Mouse (Mus musculus) embryonic facial prominence, embryonic 12.5 days (tissue): ENCODE data around the gene Nell2. TPM values are rescaled to one million over a fixed set of nuclear protein-coding genes. Genes with fewer than 3 reads are reported as not detected.

ENCODE experiments used
- ATAC-seq: fragments of 200-750 bp; cut with Nextera tagmentation; 2 replicates; pipeline ENCODE4 v1.8.0; 2017; ENCODE audit not compliant: insufficient number of reproducible peaks, insufficient read depth, low FRiP score, low TSS enrichment
- H3K27ac ChIP-seq: fragments of 300-500 bp; sonication (generic); 2 replicates; pipeline ENCODE4 v1.5.1; 2016; ENCODE audit warnings: mild to moderate bottlenecking
- H3K27me3 ChIP-seq: fragments of 300-500 bp; sonication (generic); 2 replicates; pipeline ENCODE4 v1.6.1; 2016; ENCODE audit warnings: mild to moderate bottlenecking, moderate library complexity
- H3K36me3 ChIP-seq: fragments of 300-500 bp; sonication (generic); 2 replicates; pipeline ENCODE4 v1.6.1; 2016; ENCODE audit warnings: mild to moderate bottlenecking
- H3K4me1 ChIP-seq: fragments of 300-500 bp; sonication (generic); 2 replicates; pipeline ENCODE4 v1.6.1; 2016
- H3K4me2 ChIP-seq: fragments of 300-500 bp; sonication (generic); replicated peaks from 2 replicates; pipeline ENCODE4 v1.6.1; 2016; ENCODE audit warnings: mild to moderate bottlenecking, moderate library complexity
- H3K4me3 ChIP-seq: fragments of 300-500 bp; sonication (generic); 2 replicates; pipeline ENCODE4 v1.5.1; 2016; ENCODE audit warnings: mild to moderate bottlenecking
- H3K9ac ChIP-seq: fragments of 300-500 bp; sonication (generic); 2 replicates; pipeline ENCODE4 v1.6.1; 2016; ENCODE audit warnings: mild to moderate bottlenecking, moderate library complexity
- H3K9me3 ChIP-seq: fragments of 300-500 bp; sonication (generic); 2 replicates; pipeline ENCODE4 v1.6.1; 2016; ENCODE audit warnings: mild to moderate bottlenecking, moderate library complexity
- WGBS: fragments of 180-500 bp; shearing (Covaris S2); methylation state at CpG from one replicate; pipeline ENCODE4 v1.1.7; 2016; 5-methylcytosine and 5-hydroxymethylcytosine counted together
- polyA plus RNA-seq: library from polyadenylated mRNA; unstranded; fragments of >200 nt; fragmentation: Nextera tagmentation; extraction: Ambion mirVana; gene quantifications from 2 replicates; pipeline ENCODE4 v1.2.1, GENCODE M21; 2016

Gene Nell2
- polyA plus RNA-seq, 1 experiment from 2014 or later = 23.9 TPM

GRCm38 (mm10) chr15:95411949-95412741, 116.2 kb downstream of the Nell2 start:
- Histone ChIP-seq H3K4me2 (no peak overlapping the region), H3K4me1 (peaks cover 6% of the 10 kb centered on the region; the same call in 1 of the 2 replicates), H3K9me3 (no peaks in the 10 kb centered on the region), H3K9ac (no peak overlapping the region), H3K36me3 (no peaks in the 10 kb centered on the region), H3K27me3 (no peaks in the 10 kb centered on the region), H3K4me3 (no peak overlapping the region), H3K27ac (no peak overlapping the region)
- ATAC-seq = 0 out of 2 replicates have a peak, but pooled peaks have one; percentile 28
- WGBS = 34% methylated on average over 5 of the region's 5 CpGs

DNA sequence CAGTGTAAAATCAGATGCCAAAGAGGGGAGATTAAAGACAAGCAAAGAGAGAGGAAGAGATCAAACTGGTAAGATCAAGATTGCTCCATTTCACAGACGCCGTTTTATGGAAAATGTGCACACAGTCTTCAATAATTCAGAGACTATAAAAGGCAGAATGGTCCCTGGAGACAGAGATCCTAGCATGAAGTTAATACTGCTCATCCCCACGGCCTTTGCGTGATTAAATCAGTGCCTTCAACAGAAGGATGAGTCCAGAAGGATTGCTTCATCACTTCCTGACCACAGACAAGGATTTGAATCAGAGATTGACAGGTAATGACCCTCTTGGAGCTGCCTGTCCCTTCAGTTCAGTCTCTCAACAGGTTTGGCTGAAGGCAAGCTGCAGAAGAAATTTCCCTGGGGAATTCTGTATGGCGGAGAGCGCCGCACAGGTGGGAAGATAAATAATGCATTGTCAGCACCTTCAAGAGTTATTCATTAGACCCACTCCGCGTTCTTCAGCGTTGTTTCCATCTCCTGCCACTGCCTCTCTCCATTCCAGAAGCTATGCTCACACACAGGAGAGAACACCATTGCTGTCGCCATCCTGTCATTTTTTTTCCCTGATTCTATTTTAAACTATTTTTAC, 118.0 kb downstream of the Nell2 start:
- Histone ChIP-seq H3K4me1 (peaks cover 6% of the 10 kb centered on the region; the same call in 1 of the 2 replicates), H3K27ac (no peak overlapping the region), H3K4me2 (no peak overlapping the region), H3K4me3 (no peak overlapping the region), H3K27me3 (no peaks in the 10 kb centered on the region), H3K9ac (no peak overlapping the region), H3K36me3 (no peaks in the 10 kb centered on the region), H3K9me3 (no peaks in the 10 kb centered on the region)
- WGBS = 88% methylated on average over 11 of the region's 11 CpGs
- no peak for ATAC-seq

GRCm38 (mm10) chr15:95390347-95390746, 138.0 kb downstream of the Nell2 start:
- H3K36me3 ChIP-seq = no peaks in the 10 kb centered on the region
- H3K9me3 ChIP-seq = no peaks in the 10 kb centered on the region
- H3K4me2 ChIP-seq = no peak overlapping the region
- H3K27ac ChIP-seq = no peak overlapping the region
- no peak overlapping the region for H3K4me3 ChIP-seq
- H3K27me3 ChIP-seq = no peaks in the 10 kb centered on the region
- no peak for ATAC-seq
- WGBS = 92% methylated on average over 5 of the region's 5 CpGs
- H3K4me1 ChIP-seq = no peaks in the 10 kb centered on the region
- H3K9ac ChIP-seq = no peak overlapping the region

GRCm38 (mm10) chr15:95388950-95389349, 139.4 kb downstream of the Nell2 start:
- no peaks in the 10 kb centered on the region for H3K27me3 ChIP-seq
- H3K4me2 ChIP-seq = no peak overlapping the region
- H3K9me3 ChIP-seq = no peaks in the 10 kb centered on the region
- no peak overlapping the region for H3K27ac ChIP-seq
- no peaks in the 10 kb centered on the region for H3K4me1 ChIP-seq
- no peak overlapping the region for H3K9ac ChIP-seq
- WGBS = 76% methylated on average over 4 of the region's 4 CpGs
- no peaks in the 10 kb centered on the region for H3K36me3 ChIP-seq
- no peak overlapping the region for H3K4me3 ChIP-seq
- no peak for ATAC-seq

DNA sequence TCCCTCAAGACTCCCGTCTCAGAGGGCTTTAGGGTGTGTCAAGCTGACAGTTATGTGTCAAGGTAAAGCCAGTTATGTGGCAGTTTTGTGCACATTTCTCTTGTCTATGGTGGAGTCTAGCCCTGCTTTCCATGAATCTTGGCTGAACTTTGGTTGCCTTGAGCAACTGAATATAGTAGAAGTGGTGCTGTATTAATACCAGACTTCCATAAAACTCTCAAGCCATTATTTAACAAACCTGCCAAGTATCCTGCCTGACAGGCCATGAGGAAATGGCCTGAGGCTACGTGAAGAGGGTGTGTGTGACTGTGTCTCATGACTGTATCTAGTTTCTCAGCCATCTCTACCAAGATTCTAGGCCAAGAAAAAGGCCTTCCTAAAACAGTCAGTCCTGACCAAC, 147.5 kb downstream of the Nell2 start:
- WGBS = 57% methylated on average over 2 of the region's 2 CpGs
- H3K27ac ChIP-seq = no peak overlapping the region
- H3K27me3 ChIP-seq = no peaks in the 10 kb centered on the region
- no peak overlapping the region for H3K4me2 ChIP-seq
- no peaks in the 10 kb centered on the region for H3K4me1 ChIP-seq
- no peaks in the 10 kb centered on the region for H3K9me3 ChIP-seq
- no peaks in the 10 kb centered on the region for H3K36me3 ChIP-seq
- ATAC-seq = no peak
- no peak overlapping the region for H3K9ac ChIP-seq
- H3K4me3 ChIP-seq = no peak overlapping the region

DNA sequence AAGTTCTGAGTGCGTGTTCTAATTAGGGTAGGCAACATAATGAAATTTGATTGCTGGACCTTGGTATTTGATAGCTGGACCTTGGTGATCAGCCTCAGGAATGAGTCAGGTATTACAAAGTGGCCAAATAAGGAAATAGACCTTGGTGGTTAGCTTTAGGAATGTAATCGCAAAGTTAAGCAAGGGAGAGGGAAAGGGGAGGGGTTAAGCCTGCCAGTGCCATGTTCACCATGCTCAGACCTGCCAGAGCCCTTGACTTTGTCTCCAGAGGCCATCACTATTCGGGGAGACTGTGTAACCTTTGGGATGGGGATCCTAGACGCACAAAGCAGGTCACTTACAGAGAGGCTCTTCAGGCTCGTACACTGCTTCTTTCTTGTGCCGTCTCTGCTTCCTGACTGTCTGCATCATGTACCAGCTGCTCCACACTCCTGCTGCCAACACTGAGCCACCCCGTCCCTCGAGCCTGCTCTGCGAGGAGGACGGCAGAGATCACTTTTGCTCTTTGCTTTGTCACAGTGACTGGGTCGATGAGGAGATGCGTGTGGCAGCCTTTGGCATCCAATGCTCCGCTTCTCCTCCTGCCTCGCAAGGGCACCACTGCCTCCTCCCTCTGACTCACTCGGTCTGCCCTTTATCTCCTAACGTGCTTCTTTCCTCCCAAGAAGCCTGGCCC, 157.5 kb downstream of the Nell2 start:
- H3K27ac ChIP-seq = no peak overlapping the region
- no peaks in the 10 kb centered on the region for H3K4me1 ChIP-seq
- ATAC-seq = no peak
- H3K9me3 ChIP-seq = no peaks in the 10 kb centered on the region
- no peaks in the 10 kb centered on the region for H3K27me3 ChIP-seq
- H3K4me2 ChIP-seq = no peak overlapping the region
- no peak overlapping the region for H3K9ac ChIP-seq
- no peak overlapping the region for H3K4me3 ChIP-seq
- no peaks in the 10 kb centered on the region for H3K36me3 ChIP-seq
- WGBS = 78% methylated on average over 16 of the region's 16 CpGs

GRCm38 (mm10) chr15:95368185-95368584, 160.2 kb downstream of the Nell2 start:
- no peak overlapping the region for H3K27ac ChIP-seq
- H3K9ac ChIP-seq = no peak overlapping the region
- H3K4me3 ChIP-seq = no peak overlapping the region
- H3K9me3 ChIP-seq = no peaks in the 10 kb centered on the region
- no peaks in the 10 kb centered on the region for H3K36me3 ChIP-seq
- no peaks in the 10 kb centered on the region for H3K4me1 ChIP-seq
- WGBS = 88% methylated on average over 10 of the region's 10 CpGs
- no peak overlapping the region for H3K4me2 ChIP-seq
- ATAC-seq = no peak
- no peaks in the 10 kb centered on the region for H3K27me3 ChIP-seq

- no peaks in the 10 kb centered on the region for H3K27me3 ChIP-seq
- no peak overlapping the region for H3K9ac ChIP-seq
- H3K36me3 ChIP-seq = no peaks in the 10 kb centered on the region
- no peak overlapping the region for H3K4me3 ChIP-seq
- H3K9me3 ChIP-seq = no peaks in the 10 kb centered on the region
- no peak for ATAC-seq
- no peak overlapping the region for H3K27ac ChIP-seq
- 55% methylated on average over 3 of the region's 3 CpGs for WGBS
- H3K4me1 ChIP-seq = no peaks in the 10 kb centered on the region
- no peak overlapping the region for H3K4me2 ChIP-seq
Measured at GRCm38 (mm10) chr15:95366506-95366905, 161.9 kb downstream of the Nell2 start.

- no peaks in the 10 kb centered on the region for H3K9me3 ChIP-seq
- 86% methylated on average over 1 of the region's 1 CpGs for WGBS
- H3K4me1 ChIP-seq = no peaks in the 10 kb centered on the region
- H3K36me3 ChIP-seq = no peaks in the 10 kb centered on the region
- ATAC-seq = no peak
- H3K27ac ChIP-seq = no peak overlapping the region
- no peak overlapping the region for H3K4me2 ChIP-seq
- no peaks in the 10 kb centered on the region for H3K27me3 ChIP-seq
- H3K9ac ChIP-seq = no peak overlapping the region
- no peak overlapping the region for H3K4me3 ChIP-seq
Measured at GRCm38 (mm10) chr15:95354806-95355205, 173.6 kb downstream of the Nell2 start.

DNA sequence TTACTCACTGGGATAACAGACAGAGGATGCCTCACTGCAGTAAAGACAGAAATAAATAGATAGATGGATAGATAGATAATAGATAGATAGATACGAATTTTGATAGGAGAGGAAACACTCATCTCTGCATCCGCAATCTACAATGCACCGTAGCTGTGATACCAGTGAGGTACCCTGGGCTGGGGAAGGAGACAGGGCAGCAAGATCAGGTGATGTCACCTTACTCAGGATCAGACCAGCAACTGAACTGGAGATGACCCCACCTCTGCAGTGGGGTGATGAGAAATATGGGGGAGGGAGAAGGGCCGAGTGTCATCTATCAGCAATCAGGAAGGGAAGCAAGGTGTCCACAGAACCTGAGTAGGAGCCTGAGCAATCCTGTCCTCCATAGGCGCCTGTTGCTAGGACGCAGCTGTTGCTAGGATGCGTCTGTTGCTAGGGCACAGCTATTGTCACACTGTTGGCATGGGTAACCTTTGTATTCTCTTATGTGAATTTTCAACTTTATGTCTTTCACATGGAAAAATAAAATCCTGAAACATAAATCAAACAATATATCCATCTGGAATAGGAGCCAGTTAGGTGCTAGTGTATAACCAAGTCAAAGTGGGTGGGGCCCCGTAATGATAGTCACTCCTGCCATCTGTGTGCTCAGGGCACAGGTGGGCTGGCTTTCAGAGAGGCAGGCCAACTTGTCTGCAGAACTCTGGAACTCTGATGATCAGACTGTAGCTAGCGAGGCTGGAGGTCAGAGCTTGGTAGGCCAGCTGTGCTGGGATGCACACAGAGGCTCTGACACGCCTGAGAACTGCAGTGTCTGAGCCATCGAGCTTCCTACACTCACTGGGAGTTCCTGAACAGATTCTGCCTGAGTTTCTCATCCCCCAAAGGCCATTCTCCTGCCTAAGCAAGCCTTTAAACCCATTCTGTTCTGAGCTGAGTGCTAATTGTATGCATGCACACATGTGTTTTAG, 193.7 kb downstream of the Nell2 start:
- Histone ChIP-seq H3K4me1 (no peaks in the 10 kb centered on the region), H3K4me2 (no peak overlapping the region), H3K27ac (no peak overlapping the region), H3K9me3 (no peaks in the 10 kb centered on the region), H3K27me3 (no peaks in the 10 kb centered on the region), H3K36me3 (no peaks in the 10 kb centered on the region), H3K4me3 (no peak overlapping the region), H3K9ac (no peak overlapping the region)
- WGBS = 85% methylated on average over 11 of the region's 11 CpGs
- no peak for ATAC-seq

- no peaks in the 10 kb centered on the region for H3K9me3 ChIP-seq
- no peak overlapping the region for H3K27ac ChIP-seq
- no peaks in the 10 kb centered on the region for H3K27me3 ChIP-seq
- H3K4me1 ChIP-seq = no peaks in the 10 kb centered on the region
- no peaks in the 10 kb centered on the region for H3K36me3 ChIP-seq
- WGBS = 75% methylated on average over 4 of the region's 4 CpGs
- H3K4me2 ChIP-seq = no peak overlapping the region
- no peak overlapping the region for H3K4me3 ChIP-seq
- ATAC-seq = no peak
- H3K9ac ChIP-seq = no peak overlapping the region
Measured at GRCm38 (mm10) chr15:95333229-95333628, 195.1 kb downstream of the Nell2 start.
